Mouse (Mus musculus) heart, postnatal 0 days (tissue): ENCODE results near the gene Ror2.

Experiments
- CTCF ChIP-seq: IDR thresholded peaks from 2 replicates; pipeline ENCODE4 v1.5.1; 2016; ENCODE audit warnings: antibody characterized with exemption, control low read depth, low read depth
- EP300 ChIP-seq: IDR thresholded peaks from 2 replicates; pipeline ENCODE4 v1.6.1; 2016; ENCODE audit warnings: antibody characterized with exemption, low read depth

- TF ChIP-seq CTCF = no peak
- no peak for TF ChIP-seq EP300
Observed at GRCm38 (mm10) chr13:53195951-53196677, 89.8 kb downstream of the Ror2 start.
